Comparison of ENCODE assay signal across 8 mouse cellular contexts in genomic region chr7:128348608-128349007, GRCm38 (mm10). TPM values are rescaled to one million over a fixed set of nuclear protein-coding genes. Genes with fewer than 3 reads are reported as not detected.
DNase-seq lines count a peak whose midpoint lies in the region; ATAC-seq and TF ChIP-seq lines count a peak whose summit lies in the region.

No protein-coding gene starts in this region.

- ATAC-seq in heart, embryonic 11.5 days (replicated peaks; ENCODE audit: insufficient number of reproducible peaks, low FRiP score, low TSS enrichment), result no peak
- peak; percentile 51 for ATAC-seq in CD4-positive, CD25-positive, alpha-beta regulatory T cell, adult 4 months
- ATAC-seq in heart, postnatal 0 days (ENCODE audit: insufficient read depth, low read depth), result peak; percentile 77; the same call in 1 of the 2 replicates

- H3K27me3 ChIP-seq in heart, embryonic 11.5 days (ENCODE audit: control insufficient read depth, insufficient read depth, low read length), result no peaks in the 10 kb centered on the region
- H3K27me3 ChIP-seq in heart, postnatal 0 days (ENCODE audit: control insufficient read depth, insufficient read depth, low read length), result no peaks in the 10 kb centered on the region

- DNase-seq in heart, adult 11 months, result peak; percentile 97
- DNase-seq in cerebellum, adult 8-10 months, result peak; percentile 57
- DNase-seq in heart, postnatal 0 days (ENCODE audit: low spot score), result peak; percentile 76
- peak; percentile 75 to 86 for DNase-seq in lung, postnatal 4 days
- no peak for DNase-seq in B cell, adult 2 months
- DNase-seq in urinary bladder, postnatal 10 days (ENCODE audit: low spot score), result no peak

- TF ChIP-seq EP300 in heart, postnatal 0 days (IDR thresholded peaks at IDR 0.05; ENCODE audit: low read depth), result no peak

- no peaks in the 10 kb centered on the region for H3K9me3 ChIP-seq in heart, embryonic 11.5 days (replicated peaks; ENCODE audit: control insufficient read depth, low read length)
- no peaks in the 10 kb centered on the region for H3K9me3 ChIP-seq in heart, postnatal 0 days (replicated peaks; ENCODE audit: control insufficient read depth, low read length)

- no peak overlapping the region for H3K9ac ChIP-seq in heart, embryonic 11.5 days (ENCODE audit: low read depth, low read length)
- H3K9ac ChIP-seq in heart, postnatal 0 days (replicated peaks; ENCODE audit: low read depth, low read length), result no peak overlapping the region

- no peak overlapping the region for H3K27ac ChIP-seq in heart, embryonic 11.5 days (ENCODE audit: low read depth, low read length)
- H3K27ac ChIP-seq in heart, postnatal 0 days (ENCODE audit: low read depth), result no peak overlapping the region

- TF ChIP-seq CTCF in heart, postnatal 0 days (IDR thresholded peaks at IDR 0.05; ENCODE audit: low read depth), result no peak; the same call in 1 of the 2 replicates

- no peak overlapping the region for H3K4me3 ChIP-seq in heart, embryonic 11.5 days (ENCODE audit: low read depth, low read length)
- no peak overlapping the region for H3K4me3 ChIP-seq in heart, postnatal 0 days (ENCODE audit: low read depth, low read length)

- 38% methylated on average over 1 of the region's 1 CpGs for WGBS in heart, embryonic 11.5 days (ENCODE audit: insufficient replicate concordance)
- WGBS in heart, postnatal 0 days, result 14% methylated on average over 1 of the region's 1 CpGs

- no peak overlapping the region for H3K4me2 ChIP-seq in heart, embryonic 11.5 days
- no peak overlapping the region for H3K4me2 ChIP-seq in heart, postnatal 0 days (ENCODE audit: low read depth, low read length)

- no peaks in the 10 kb centered on the region for H3K36me3 ChIP-seq in heart, embryonic 11.5 days (ENCODE audit: control insufficient read depth, insufficient read depth, low read length)
- H3K36me3 ChIP-seq in heart, postnatal 0 days (replicated peaks; ENCODE audit: control insufficient read depth, insufficient read depth, low read length), result no peaks in the 10 kb centered on the region

- H3K4me1 ChIP-seq in heart, embryonic 11.5 days (ENCODE audit: control insufficient read depth, insufficient read depth, low read length), result peaks cover 5% of the 10 kb centered on the region; the same call in 1 of the 2 replicates
- H3K4me1 ChIP-seq in heart, postnatal 0 days (ENCODE audit: control insufficient read depth, insufficient read depth), result no peaks in the 10 kb centered on the region

RNA-seq across cellular contexts. Expression of gene BC017158, which starts 50.6 kb away (rescaled TPM):
- 18.1 and 18.2 TPM in 2 replicates for polyA plus RNA-seq in heart, embryonic 11.5 days (2014; fragmentation: Nextera tagmentation; extraction: Ambion mirVana)
- polyA plus RNA-seq in CD4-positive, CD25-positive, alpha-beta regulatory T cell, adult 4 months (2017; shearing (Covaris generic)), result 10 to 100 TPM in 1 of 2 experiments, 1 to 10 TPM in 1; 7.2 to 10.5 TPM
- 14.1 and 22.4 TPM in 2 replicates for total RNA-seq in heart, postnatal 0 days (2014; rRNA removed; ENCODE audit: low replicate concordance)
- 5.8 and 6.8 TPM in 2 replicates for polyA plus RNA-seq in heart, postnatal 0 days (2015; fragmentation: Nextera tagmentation; extraction: Ambion mirVana)

Comparison
In these comparisons a context has a peak if more than half of its experiments do, and no peak if none do; other contexts are left out.
1. DNase-seq: peak in heart, adult 11 months (single experiment), cerebellum, adult 8-10 months (single experiment), heart, postnatal 0 days (single experiment) and lung, postnatal 4 days (2 of 2); none in B cell, adult 2 months (0 of 2) and urinary bladder, postnatal 10 days (single experiment).